Mouse (Mus musculus) liver, embryonic 14.5 days (tissue): ENCODE data around the gene Akt1. TPM values are rescaled to one million over a fixed set of nuclear protein-coding genes. Genes with fewer than 3 reads are reported as not detected.

ENCODE experiments used
- ATAC-seq: fragments of 200-750 bp; cut with Nextera tagmentation; 2 replicates; pipeline ENCODE4 v1.8.0; 2017; ENCODE audit warnings: moderate number of reproducible peaks, mild to moderate bottlenecking, moderate library complexity; ENCODE audit not compliant: insufficient read depth
- DNase-seq, 3 experiments: peaks; one replicate each; pipeline ENCODE4 v3.0.0-alpha.2; 2012 to 2013; ENCODE audit warnings: low read depth in 3 of 3, low spot score in 3 of 3
- H3K27ac ChIP-seq: fragments of 300-500 bp; sonication (generic); 2 replicates; pipeline ENCODE4 v1.5.1; 2014; ENCODE audit warnings: moderate library complexity, mild to moderate bottlenecking, control low read depth, inconsistent platforms
- H3K27me3 ChIP-seq: fragments of 300-500 bp; sonication (generic); 2 replicates; pipeline ENCODE4 v1.6.1; 2014; ENCODE audit warnings: mild to moderate bottlenecking, low read length, moderate library complexity; ENCODE audit not compliant: control insufficient read depth, insufficient read depth
- H3K36me3 ChIP-seq: fragments of 300-500 bp; sonication (generic); replicated peaks from 2 replicates; pipeline ENCODE4 v1.6.1; 2014; ENCODE audit warnings: low read depth; ENCODE audit not compliant: control insufficient read depth, insufficient read depth
- H3K4me1 ChIP-seq, 2 experiments: fragments of 200-500 bp in 1 of 2; fragments of 300-500 bp in 1 of 2; sonication (generic) in 1 of 2; replicated peaks; 2 replicates each; pipeline ENCODE4 v1.6.1; 2012 to 2014; ENCODE audit warnings: antibody characterized with exemption in 1 of 2, inconsistent platforms in 1 of 2, low read length in 1 of 2; ENCODE audit not compliant: control insufficient read depth in 2 of 2, insufficient read depth in 2 of 2
- H3K4me2 ChIP-seq: fragments of 300-500 bp; sonication (generic); 2 replicates; pipeline ENCODE4 v1.6.1; 2014; ENCODE audit warnings: low read depth, mild to moderate bottlenecking, control low read depth, moderate library complexity
- H3K4me3 ChIP-seq, 2 experiments: fragments of 200-500 bp in 1 of 2; fragments of 300-500 bp in 1 of 2; sonication (generic) in 1 of 2; 2 replicates each; pipeline ENCODE4 v1.5.1; 2012 to 2014; ENCODE audit warnings: low read depth in 2 of 2, low read length in 2 of 2, mild to moderate bottlenecking in 2 of 2, control low read depth in 1 of 2, inconsistent platforms in 1 of 2, moderate library complexity in 1 of 2; ENCODE audit not compliant: insufficient read depth in 1 of 2
- H3K9ac ChIP-seq: fragments of 300-500 bp; sonication (generic); replicated peaks from 2 replicates; pipeline ENCODE4 v1.6.1; 2014; ENCODE audit warnings: mild to moderate bottlenecking, control low read depth, moderate library complexity
- H3K9me3 ChIP-seq: fragments of 300-500 bp; sonication (generic); 2 replicates; pipeline ENCODE4 v1.6.1; 2016; ENCODE audit warnings: low read length, mixed read lengths; ENCODE audit not compliant: control insufficient read depth
- CTCF ChIP-seq: IDR thresholded peaks from 2 replicates; pipeline ENCODE4 v1.5.1; 2016; ENCODE audit warnings: antibody characterized with exemption, low read depth, control low read depth
- EP300 ChIP-seq: IDR thresholded peaks from 2 replicates; pipeline ENCODE4 v1.6.1; 2016; ENCODE audit warnings: antibody characterized with exemption, low read depth
- WGBS: fragments of 180-500 bp; shearing (Covaris S2); extraction: QIAGEN DNeasy Blood & Tissue Kit; methylation state at CpG from one replicate; pipeline ENCODE4 v1.1.7; 2014; ENCODE audit not compliant: insufficient replicate concordance; 5-methylcytosine and 5-hydroxymethylcytosine counted together
- polyA plus RNA-seq, 2 experiments: library from polyadenylated mRNA; depleted of rRNA in 1 of 2; stranded (reverse) in 1 of 2; unstranded in 1 of 2; fragments of >200 nt; fragmentation: Nextera tagmentation in 1 of 2; extraction: Ambion mirVana in 1 of 2; gene quantifications; 2 replicates each; pipeline versions ENCODE4 v1.2.1 to v1.2.3; 2012 to 2014

The Akt1 gene
- polyA plus RNA-seq, 2 experiments, result 9.9 to 41.2 TPM

GRCm38 (mm10) chr12:112648081-112648480, 26.6 kb downstream of the Akt1 start:
- no peak for DNase-seq
- Histone ChIP-seq H3K36me3 (peaks cover 13% of the 10 kb centered on the region), H3K4me2 (no peak overlapping the region), H3K4me1 (peaks cover 4 to 15% of the 10 kb centered on the region in 2 experiments), H3K9ac (no peak overlapping the region), H3K4me3 (no peak overlapping the region), H3K27ac (no peak overlapping the region), H3K27me3 (no peaks in the 10 kb centered on the region), H3K9me3 (no peaks in the 10 kb centered on the region)
- no peak for ATAC-seq
- 84% methylated on average over 5 of the region's 5 CpGs for WGBS
- TF ChIP-seq CTCF (no peak), EP300 (no peak)

GRCm38 (mm10) chr12:112646139-112646538, 28.5 kb downstream of the Akt1 start:
- DNase-seq (no peak), ATAC-seq (no peak)
- TF ChIP-seq CTCF, result no peak
- TF ChIP-seq EP300, result no peak
- no peaks in the 10 kb centered on the region for H3K9me3 ChIP-seq
- no peaks in the 10 kb centered on the region for H3K27me3 ChIP-seq
- H3K9ac ChIP-seq, result peak overlapping the region; percentile 89
- H3K4me3 ChIP-seq, result peak overlapping the region; percentile 77 to 95
- H3K4me1 ChIP-seq, result peaks cover 4 to 15% of the 10 kb centered on the region in 2 experiments
- 48% methylated on average over 6 of the region's 6 CpGs for WGBS
- no peak overlapping the region for H3K27ac ChIP-seq
- peak overlapping the region; percentile 98 for H3K4me2 ChIP-seq
- peaks cover 13% of the 10 kb centered on the region for H3K36me3 ChIP-seq

GRCm38 (mm10) chr12:112644855-112645506, 29.7 kb downstream of the Akt1 start:
- Histone ChIP-seq H3K4me2 (peak overlapping the region; percentile 98), H3K27ac (peak overlapping the region; percentile 57), H3K4me3 (peak overlapping the region; percentile 77 to 95), H3K9ac (peak overlapping the region; percentile 89), H3K36me3 (peaks cover 13% of the 10 kb centered on the region), H3K9me3 (no peaks in the 10 kb centered on the region), H3K4me1 (peaks cover 4 to 15% of the 10 kb centered on the region in 2 experiments), H3K27me3 (no peaks in the 10 kb centered on the region)
- WGBS, result under 1% methylated on average over 75 of the region's 75 CpGs
- TF ChIP-seq CTCF (peak; percentile 15; the same call in 1 of the 2 replicates), EP300 (no peak)
- ATAC-seq, result peak; percentile 26
- no peak for DNase-seq

GRCm38 (mm10) chr12:112644180-112644854, 30.4 kb downstream of the Akt1 start, which contains the start of gene Siva1:
Siva1 (plus strand) TSS chr12:112644679.
- DNase-seq (peak; percentile 95 to 96 (median 96)), ATAC-seq (peak; percentile 94)
- H3K27ac ChIP-seq, result peak within 1 kb of the TSS; percentile 57
- peak within 1 kb of the TSS; percentile 89 for H3K9ac ChIP-seq
- WGBS, result under 1% methylated on average over 46 of the region's 46 CpGs
- no peaks in the 10 kb centered on the region for H3K27me3 ChIP-seq
- H3K4me3 ChIP-seq, result peak within 1 kb of the TSS; percentile 77 to 95
- H3K9me3 ChIP-seq, result no peaks in the 10 kb centered on the region
- H3K4me1 ChIP-seq, result peaks cover 4 to 15% of the 10 kb centered on the region in 2 experiments
- peak within 1 kb of the TSS; percentile 98 for H3K4me2 ChIP-seq
- H3K36me3 ChIP-seq, result peaks cover 9% of the 10 kb centered on the region
- TF ChIP-seq EP300 (no peak; the same call in 1 of the 2 replicates), CTCF (no peak)

- WGBS, result 77% methylated on average over 6 of the region's 6 CpGs
- H3K9me3 ChIP-seq, result no peaks in the 10 kb centered on the region
- peaks cover 5% of the 10 kb centered on the region for H3K36me3 ChIP-seq
- H3K9ac ChIP-seq, result no peak overlapping the region
- TF ChIP-seq EP300, result no peak
- TF ChIP-seq CTCF, result no peak
- H3K27ac ChIP-seq, result no peak overlapping the region
- DNase-seq (no peak), ATAC-seq (no peak)
- no peak overlapping the region for H3K4me3 ChIP-seq
- H3K4me1 ChIP-seq, result peaks cover 4 to 15% of the 10 kb centered on the region in 2 experiments
- no peaks in the 10 kb centered on the region for H3K27me3 ChIP-seq
- H3K4me2 ChIP-seq, result no peak overlapping the region
Observed at GRCm38 (mm10) chr12:112643126-112643525, 31.6 kb downstream of the Akt1 start.
